Mouse (Mus musculus) forebrain, embryonic 14.5 days (tissue): Measurements from ENCODE around the gene Lrrc30. TPM values are rescaled to one million over a fixed set of nuclear protein-coding genes. Genes with fewer than 3 reads are reported as not detected.
A peak's percentile ranks its signal among the peaks of the same experiment; 100 is the strongest.

Source experiments
- ATAC-seq: fragments of 200-750 bp; cut with Nextera tagmentation; 2 replicates; pipeline ENCODE4 v1.8.0; 2017; ENCODE audit warnings: mild to moderate bottlenecking, moderate library complexity
- DNase-seq: peaks from one replicate; pipeline ENCODE4 v3.0.0-alpha.2; 2015; ENCODE audit warnings: low spot score
- H3K27ac ChIP-seq: fragments of 300-500 bp; sonication (generic); 2 replicates; pipeline ENCODE4 v1.5.1; 2014; ENCODE audit warnings: low read depth, mild to moderate bottlenecking, control low read depth, low read length, moderate library complexity
- H3K27me3 ChIP-seq: fragments of 300-500 bp; sonication (generic); replicated peaks from 2 replicates; pipeline ENCODE4 v1.6.1; 2014; ENCODE audit warnings: low read length, control low read depth, mixed read lengths; ENCODE audit not compliant: control insufficient read depth, insufficient read depth
- H3K36me3 ChIP-seq: fragments of 300-500 bp; sonication (generic); 2 replicates; pipeline ENCODE4 v1.6.1; 2014; ENCODE audit warnings: low read length, control low read depth; ENCODE audit not compliant: control insufficient read depth, insufficient read depth
- H3K4me1 ChIP-seq: fragments of 300-500 bp; sonication (generic); 2 replicates; pipeline ENCODE4 v1.6.1; 2014; ENCODE audit warnings: antibody characterized with exemption, low read length, control low read depth; ENCODE audit not compliant: control insufficient read depth, insufficient read depth
- H3K4me2 ChIP-seq: fragments of 300-500 bp; sonication (generic); 2 replicates; pipeline ENCODE4 v1.6.1; 2014; ENCODE audit warnings: mild to moderate bottlenecking, control low read depth, low read length
- H3K4me3 ChIP-seq: fragments of 300-500 bp; sonication (generic); 2 replicates; pipeline ENCODE4 v1.5.1; 2014; ENCODE audit warnings: low read depth, low read length, control low read depth
- H3K9ac ChIP-seq: fragments of 300-500 bp; sonication (generic); 2 replicates; pipeline ENCODE4 v1.6.1; 2014; ENCODE audit warnings: mild to moderate bottlenecking, low read length, control low read depth, moderate library complexity
- H3K9me3 ChIP-seq: fragments of 300-500 bp; sonication (generic); replicated peaks from 2 replicates; pipeline ENCODE4 v1.6.1; 2016; ENCODE audit warnings: low read length, control low read depth, mixed read lengths; ENCODE audit not compliant: control insufficient read depth
- WGBS: fragments of 180-500 bp; shearing (Covaris S2); extraction: QIAGEN DNeasy Blood & Tissue Kit; methylation state at CpG from one replicate; pipeline ENCODE4 v1.1.7; 2014; 5-methylcytosine and 5-hydroxymethylcytosine counted together
- polyA plus RNA-seq: library from polyadenylated mRNA; unstranded; fragments of >200 nt; fragmentation: Nextera tagmentation; extraction: Ambion mirVana; gene quantifications from 2 replicates; pipeline ENCODE4 v1.2.1, GENCODE M21; 2014

Gene Lrrc30
- polyA plus RNA-seq, 1 experiment from 2014 or later: not detected

DNA sequence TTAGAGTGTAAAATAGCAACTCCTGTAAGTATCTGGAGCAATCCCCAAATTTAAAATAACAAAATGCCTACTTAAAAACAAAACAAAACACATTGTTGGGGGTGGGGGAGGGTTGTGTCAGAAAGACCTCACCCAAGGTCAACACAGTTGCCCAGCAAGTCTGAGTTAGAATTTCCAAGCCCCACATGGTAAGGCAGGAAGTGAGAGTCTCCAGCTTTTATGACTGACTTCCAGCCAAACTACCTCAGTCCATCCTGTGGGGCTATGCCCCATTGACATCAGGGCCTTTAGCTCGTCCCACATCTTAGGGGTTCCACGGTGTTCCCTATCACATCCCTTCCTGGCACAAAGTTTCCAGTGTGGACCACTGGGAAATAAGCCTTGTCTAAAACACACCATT, 4.4 kb upstream of the Lrrc30 start:
- DNase-seq: no peak
- no peak overlapping the region for H3K4me3 ChIP-seq
- H3K4me1 ChIP-seq: no peaks in the 10 kb centered on the region
- no peaks in the 10 kb centered on the region for H3K36me3 ChIP-seq
- H3K9ac ChIP-seq: no peak overlapping the region
- no peak overlapping the region for H3K4me2 ChIP-seq
- H3K9me3 ChIP-seq: no peaks in the 10 kb centered on the region
- no peak for ATAC-seq
- H3K27ac ChIP-seq: no peak overlapping the region
- 92% methylated on average over 2 of the region's 2 CpGs for WGBS
- H3K27me3 ChIP-seq: no peaks in the 10 kb centered on the region

DNA sequence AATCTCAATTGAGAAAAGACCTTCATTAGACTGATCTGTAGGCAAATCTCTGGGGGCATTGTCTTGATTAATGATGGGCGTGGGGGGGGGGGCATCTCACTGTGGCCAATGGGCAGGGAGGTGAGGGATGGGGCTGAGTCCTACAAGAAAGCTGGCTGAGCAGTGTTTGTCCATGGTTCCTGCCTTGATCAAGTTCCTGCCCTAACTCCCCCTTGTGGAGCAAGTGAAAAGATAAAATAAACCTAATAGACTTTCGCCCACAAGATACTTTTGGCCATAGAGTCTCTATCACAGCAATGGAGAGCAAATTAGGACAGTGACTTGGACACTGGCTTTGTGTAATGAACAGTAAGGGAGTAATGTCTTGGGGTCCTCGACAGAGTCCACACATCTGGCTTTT, 3.8 kb upstream of the Lrrc30 start:
- DNase-seq (no peak), ATAC-seq (no peak)
- no peak overlapping the region for H3K9ac ChIP-seq
- H3K4me2 ChIP-seq: no peak overlapping the region
- no peak overlapping the region for H3K27ac ChIP-seq
- 61% methylated on average over 3 of the region's 3 CpGs for WGBS
- no peaks in the 10 kb centered on the region for H3K36me3 ChIP-seq
- H3K4me3 ChIP-seq: no peak overlapping the region
- H3K9me3 ChIP-seq: no peaks in the 10 kb centered on the region
- no peaks in the 10 kb centered on the region for H3K27me3 ChIP-seq
- H3K4me1 ChIP-seq: no peaks in the 10 kb centered on the region

DNA sequence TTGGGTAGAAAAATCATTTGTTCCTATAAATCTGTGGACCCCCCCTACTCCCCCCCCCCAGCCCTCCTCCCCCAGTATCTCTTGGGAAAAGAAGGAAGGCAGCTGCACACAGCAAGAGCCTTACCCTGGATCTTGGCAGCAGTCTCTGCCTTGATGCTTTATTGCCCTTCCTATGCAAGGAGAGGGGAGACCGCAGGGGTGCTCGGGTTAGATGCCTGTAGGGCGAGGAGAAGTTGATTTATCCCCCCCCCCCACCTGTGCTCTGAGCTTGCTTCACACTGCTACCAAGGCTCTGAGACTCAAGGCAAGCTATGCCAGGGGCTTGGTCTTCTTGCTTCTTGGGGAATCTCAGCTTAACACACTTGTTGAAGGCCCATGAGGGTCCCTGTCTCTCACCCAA, 2.8 kb downstream of the Lrrc30 start:
- WGBS: 62% methylated on average over 3 of the region's 3 CpGs
- Histone ChIP-seq H3K9me3 (no peaks in the 10 kb centered on the region), H3K4me3 (no peak overlapping the region), H3K9ac (no peak overlapping the region), H3K27ac (no peak overlapping the region), H3K27me3 (no peaks in the 10 kb centered on the region), H3K4me2 (no peak overlapping the region), H3K4me1 (no peaks in the 10 kb centered on the region), H3K36me3 (no peaks in the 10 kb centered on the region)
- ATAC-seq: no peak
- DNase-seq: no peak

DNA sequence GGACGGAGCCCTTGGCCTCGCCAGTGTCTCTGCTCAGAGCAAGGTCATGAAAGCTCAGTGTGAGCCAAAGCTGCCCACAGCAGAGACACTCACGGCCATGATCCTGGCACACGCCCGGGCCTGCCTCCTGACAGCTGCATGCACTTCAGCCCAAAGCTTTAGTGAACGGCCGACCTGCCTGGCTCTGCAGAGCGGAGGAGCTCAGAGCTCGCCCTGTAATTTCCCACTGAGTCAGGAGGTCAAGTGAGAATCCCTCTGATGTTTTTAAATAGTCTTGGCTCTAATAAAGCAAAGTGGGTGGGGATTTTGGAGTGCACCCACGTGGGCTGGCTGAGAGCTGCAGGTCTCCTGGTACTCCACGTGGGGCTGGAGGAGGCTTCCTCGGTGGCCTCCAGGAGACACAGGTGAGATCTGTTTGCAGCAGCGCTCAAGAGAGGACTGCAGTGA, 3.3 kb downstream of the Lrrc30 start:
- Histone ChIP-seq H3K4me3 (no peak overlapping the region), H3K27ac (no peak overlapping the region), H3K4me1 (no peaks in the 10 kb centered on the region), H3K36me3 (no peaks in the 10 kb centered on the region), H3K27me3 (no peaks in the 10 kb centered on the region), H3K9me3 (no peaks in the 10 kb centered on the region), H3K9ac (no peak overlapping the region), H3K4me2 (no peak overlapping the region)
- ATAC-seq: peak; percentile 65
- DNase-seq: peak; percentile 42
- WGBS: 55% methylated on average over 13 of the region's 13 CpGs

DNA sequence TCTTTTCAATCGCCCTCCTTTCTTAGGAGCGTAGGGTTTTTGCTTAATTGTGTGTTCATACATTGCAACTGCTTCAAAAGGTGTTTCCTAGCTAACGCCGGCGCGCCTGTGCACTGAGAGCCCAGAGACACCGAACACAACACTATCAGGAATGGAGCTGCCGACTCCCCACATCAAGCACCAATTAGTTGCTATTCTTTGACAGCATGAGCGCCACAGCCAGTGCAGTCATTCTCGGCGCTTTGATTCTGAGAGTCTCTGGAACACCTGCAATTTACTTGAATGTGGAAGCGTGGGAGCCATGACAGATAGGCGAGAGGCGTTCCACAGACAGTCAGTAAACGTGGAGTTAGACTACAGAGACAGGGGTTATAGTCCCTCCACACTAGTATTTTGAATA, 4.0 kb downstream of the Lrrc30 start:
- ATAC-seq: peak; percentile 50; the same call in 1 of the 2 replicates
- Histone ChIP-seq H3K36me3 (no peaks in the 10 kb centered on the region), H3K4me1 (no peaks in the 10 kb centered on the region), H3K4me3 (no peak overlapping the region), H3K27ac (no peak overlapping the region), H3K9ac (no peak overlapping the region), H3K4me2 (no peak overlapping the region), H3K9me3 (no peaks in the 10 kb centered on the region), H3K27me3 (no peaks in the 10 kb centered on the region)
- DNase-seq: peak; percentile 56
- WGBS: 81% methylated on average over 15 of the region's 15 CpGs

DNA sequence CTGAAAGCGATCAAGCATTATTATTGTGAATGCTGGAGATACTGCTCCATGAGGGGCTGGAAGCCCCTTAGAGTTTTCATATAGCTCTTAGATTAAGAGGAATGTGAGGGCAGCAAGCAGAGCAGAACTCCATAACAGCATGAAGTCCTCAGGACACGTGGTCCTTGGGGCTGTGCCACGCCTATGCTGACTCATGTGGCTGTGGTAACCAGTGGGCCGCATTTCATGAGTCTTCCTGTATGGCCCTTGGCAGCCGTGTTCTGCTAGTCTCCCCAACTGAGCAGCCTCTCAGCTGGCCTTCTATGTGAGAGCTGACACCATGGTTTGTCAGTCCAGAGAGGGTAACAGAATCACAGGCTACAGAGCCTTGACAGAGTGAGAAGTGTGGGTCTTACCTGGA, 7.1 kb downstream of the Lrrc30 start:
- Histone ChIP-seq H3K4me3 (no peak overlapping the region), H3K9ac (no peak overlapping the region), H3K4me1 (no peaks in the 10 kb centered on the region), H3K9me3 (no peaks in the 10 kb centered on the region), H3K27me3 (no peaks in the 10 kb centered on the region), H3K4me2 (no peak overlapping the region), H3K36me3 (no peaks in the 10 kb centered on the region), H3K27ac (no peak overlapping the region)
- WGBS: 83% methylated on average over 5 of the region's 5 CpGs
- ATAC-seq (no peak), DNase-seq (no peak)

DNA sequence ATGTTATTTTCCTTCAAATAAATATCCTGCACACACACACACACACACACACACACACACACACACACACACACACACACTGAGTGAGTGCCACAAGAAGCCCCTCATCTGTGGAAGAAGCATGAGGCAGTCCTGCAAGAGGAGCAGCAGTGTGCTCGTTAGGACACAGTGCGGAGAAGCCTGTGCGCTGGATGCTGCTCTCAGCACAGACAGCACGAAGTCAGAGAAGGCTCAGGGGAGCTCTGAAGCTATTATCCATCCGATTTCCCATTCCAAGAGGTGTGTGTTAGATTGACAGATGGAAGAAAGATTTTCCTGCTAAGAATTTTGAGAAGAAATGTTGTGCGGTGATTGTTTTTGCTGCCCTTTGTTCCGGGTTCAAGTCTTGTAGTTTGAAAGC, 13.5 kb downstream of the Lrrc30 start:
- H3K4me2 ChIP-seq: no peak overlapping the region
- H3K4me1 ChIP-seq: no peaks in the 10 kb centered on the region
- no peaks in the 10 kb centered on the region for H3K27me3 ChIP-seq
- H3K4me3 ChIP-seq: no peak overlapping the region
- 56% methylated on average over 7 of the region's 7 CpGs for WGBS
- no peaks in the 10 kb centered on the region for H3K9me3 ChIP-seq
- DNase-seq (no peak), ATAC-seq (no peak)
- H3K9ac ChIP-seq: no peak overlapping the region
- H3K36me3 ChIP-seq: no peaks in the 10 kb centered on the region
- no peak overlapping the region for H3K27ac ChIP-seq

DNA sequence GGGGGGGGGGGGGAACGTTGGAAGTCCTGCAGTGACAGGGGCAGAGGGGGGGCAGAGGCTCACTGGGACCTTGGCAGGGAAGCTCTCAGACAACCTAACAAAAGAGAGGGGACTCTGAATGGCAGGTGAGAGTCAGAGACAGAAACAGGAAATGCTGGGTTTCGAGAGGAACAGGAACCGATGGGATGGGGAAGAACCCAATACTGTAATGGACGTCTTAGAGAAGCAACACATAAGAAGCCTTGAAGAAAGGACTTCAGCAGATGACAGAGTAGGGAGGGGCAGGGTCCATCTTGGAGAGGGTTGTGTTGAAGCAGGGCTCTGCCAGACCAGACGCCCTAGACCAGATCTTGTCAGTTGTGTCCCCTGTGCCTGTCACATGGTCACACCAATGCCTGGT, 18.1 kb downstream of the Lrrc30 start:
- 87% methylated on average over 4 of the region's 5 CpGs for WGBS
- no peak overlapping the region for H3K4me3 ChIP-seq
- H3K4me2 ChIP-seq: no peak overlapping the region
- H3K9ac ChIP-seq: no peak overlapping the region
- H3K36me3 ChIP-seq: no peaks in the 10 kb centered on the region
- H3K27ac ChIP-seq: no peak overlapping the region
- ATAC-seq (no peak), DNase-seq (no peak)
- no peaks in the 10 kb centered on the region for H3K4me1 ChIP-seq
- no peaks in the 10 kb centered on the region for H3K9me3 ChIP-seq
- H3K27me3 ChIP-seq: no peaks in the 10 kb centered on the region

DNA sequence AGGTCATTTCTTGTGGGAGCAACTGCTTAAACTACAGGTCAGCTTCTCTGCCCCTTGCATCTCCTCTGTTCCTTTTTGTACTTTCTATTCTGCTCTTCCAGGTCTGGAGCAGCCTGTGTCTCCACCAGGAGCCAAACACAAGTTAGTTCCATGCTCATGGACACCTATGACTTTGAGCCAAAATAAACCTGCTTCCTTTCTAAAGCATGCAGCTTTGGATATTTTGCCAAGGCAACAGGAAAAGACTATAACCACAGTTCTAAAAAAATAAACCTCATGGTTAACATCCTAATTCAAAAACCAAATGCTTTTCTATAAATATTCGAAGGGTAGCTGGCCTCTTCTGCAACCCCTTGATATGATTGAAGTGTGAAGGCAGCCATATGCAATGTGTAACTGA, 19.9 kb downstream of the Lrrc30 start:
- no peaks in the 10 kb centered on the region for H3K4me1 ChIP-seq
- no peak overlapping the region for H3K4me2 ChIP-seq
- DNase-seq (no peak), ATAC-seq (no peak)
- WGBS: 89% methylated on average over 1 of the region's 1 CpGs
- H3K4me3 ChIP-seq: no peak overlapping the region
- no peaks in the 10 kb centered on the region for H3K36me3 ChIP-seq
- no peaks in the 10 kb centered on the region for H3K9me3 ChIP-seq
- no peak overlapping the region for H3K9ac ChIP-seq
- H3K27me3 ChIP-seq: no peaks in the 10 kb centered on the region
- H3K27ac ChIP-seq: no peak overlapping the region
